Mouse (Mus musculus) Muller cell, postnatal 12 days (primary cell): ENCODE measurements around the gene Morc4.

Source experiments
- DNase-seq: peaks from one replicate; pipeline ENCODE4 v3.0.0-alpha.2; 2015; ENCODE audit errors: inconsistent ontology term

Gene Morc4

GRCm38 (mm10) chrX:139870938-139871791 lies at the start of gene Morc4:
Gene Morc4 (minus strand): TSS chrX:139871677.
- peak; percentile 79 for DNase-seq

- DNase-seq = no peak
Observed at GRCm38 (mm10) chrX:139920572-139920971, 49.1 kb upstream of the Morc4 start.

DNA sequence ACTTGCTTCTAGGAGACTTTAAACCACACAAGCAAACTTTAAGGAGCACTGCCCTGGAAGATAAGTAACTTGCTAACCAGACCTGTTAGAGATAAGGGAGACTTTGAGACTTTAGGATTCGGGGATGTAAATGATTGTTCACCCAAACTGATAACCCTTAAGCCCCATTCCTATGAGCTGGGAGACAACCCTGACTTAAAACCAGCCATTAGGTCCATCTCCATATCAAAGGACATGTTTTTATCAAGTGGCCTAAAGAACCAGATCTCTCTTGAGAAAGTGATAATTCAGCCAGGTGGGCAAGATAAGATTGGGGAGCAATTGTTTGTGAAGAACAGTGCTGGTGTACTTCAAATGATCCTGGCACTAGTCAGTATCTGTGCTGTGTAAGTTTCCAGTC lies 19.9 kb upstream of the Morc4 start:
- DNase-seq = no peak

GRCm38 (mm10) chrX:139883221-139883620 lies 11.7 kb upstream of the Morc4 start:
- no peak for DNase-seq

DNA sequence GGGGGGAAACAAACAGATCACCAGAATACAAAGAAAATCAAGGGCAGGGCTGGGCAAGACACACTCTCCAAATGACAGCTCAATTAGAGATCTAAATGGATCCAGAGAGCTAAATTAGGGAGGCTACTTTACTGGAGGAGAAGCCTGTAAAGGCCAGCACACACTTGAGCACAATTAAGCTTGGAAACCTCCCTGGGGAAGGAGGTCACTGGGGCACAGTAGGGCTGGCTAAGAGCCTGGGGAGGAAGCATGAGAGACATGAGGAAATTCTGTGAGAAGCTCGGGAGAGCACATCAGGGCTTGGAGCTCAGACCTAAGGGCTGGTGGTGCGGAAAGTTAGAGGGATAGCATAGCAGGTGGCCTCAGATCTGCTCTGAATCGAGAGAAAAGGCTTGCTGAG lies 6.5 kb upstream of the Morc4 start:
- peak; percentile 65 for DNase-seq

DNA sequence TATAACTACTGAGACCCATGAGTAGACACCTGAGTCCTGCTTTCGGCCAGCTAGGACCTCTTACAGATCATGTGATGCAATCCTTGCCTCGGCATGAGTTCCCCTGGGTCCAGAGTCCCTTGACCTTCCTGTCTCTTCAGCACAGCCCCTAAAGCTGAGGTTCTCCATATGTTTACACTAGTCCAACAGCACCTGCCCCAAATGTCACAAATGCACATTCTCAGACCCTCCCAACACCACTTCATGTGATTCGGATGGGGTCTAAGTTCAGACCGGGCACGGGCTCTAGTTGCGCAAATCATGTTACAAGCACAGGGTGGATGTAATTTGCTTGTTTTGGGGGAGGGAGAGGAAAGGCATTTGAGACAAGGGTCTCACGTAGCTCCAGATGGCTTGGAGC lies 5.6 kb upstream of the Morc4 start:
- DNase-seq = no peak

GRCm38 (mm10) chrX:139870300-139870711 lies 1.2 kb downstream of the Morc4 start:
- peak; percentile 18 for DNase-seq

DNA sequence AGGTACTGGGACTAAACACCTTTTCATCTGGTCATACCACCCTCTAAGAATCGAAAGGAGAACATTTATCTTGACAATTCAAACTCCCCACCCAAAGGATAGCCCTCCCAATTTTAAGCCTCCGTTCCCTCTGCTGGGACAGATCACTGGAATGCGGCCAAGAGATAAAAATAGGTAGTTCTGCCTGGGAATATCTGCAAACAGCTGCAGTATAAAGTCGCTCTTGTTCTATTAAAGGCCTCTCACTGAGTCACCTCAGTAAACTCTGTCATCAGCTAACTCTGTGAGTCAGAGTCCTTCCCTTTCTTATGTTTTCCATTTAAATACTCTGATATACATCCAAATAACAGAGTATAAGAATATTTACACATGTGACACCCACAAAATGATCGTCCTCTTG lies 12.1 kb downstream of the Morc4 start:
- no peak for DNase-seq

DNA sequence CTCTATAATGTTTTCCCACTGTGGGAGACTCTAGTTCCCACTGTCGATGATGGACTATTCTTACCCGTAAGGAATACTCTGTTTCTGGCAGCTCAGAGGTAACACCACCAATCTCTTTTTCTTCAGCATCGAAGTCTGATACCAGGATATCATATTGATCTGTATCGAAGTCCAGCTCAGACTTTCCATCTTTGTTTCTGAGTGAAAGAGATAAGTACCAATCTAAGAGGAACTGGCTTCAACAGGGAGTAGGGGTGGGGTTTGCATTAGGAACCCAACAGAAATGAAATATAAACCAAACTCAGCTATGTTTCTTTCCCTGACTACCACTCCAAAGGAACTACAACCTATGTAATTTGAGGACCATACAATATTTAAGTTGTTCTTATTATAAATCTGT lies 16.7 kb downstream of the Morc4 start:
- no peak for DNase-seq

DNA sequence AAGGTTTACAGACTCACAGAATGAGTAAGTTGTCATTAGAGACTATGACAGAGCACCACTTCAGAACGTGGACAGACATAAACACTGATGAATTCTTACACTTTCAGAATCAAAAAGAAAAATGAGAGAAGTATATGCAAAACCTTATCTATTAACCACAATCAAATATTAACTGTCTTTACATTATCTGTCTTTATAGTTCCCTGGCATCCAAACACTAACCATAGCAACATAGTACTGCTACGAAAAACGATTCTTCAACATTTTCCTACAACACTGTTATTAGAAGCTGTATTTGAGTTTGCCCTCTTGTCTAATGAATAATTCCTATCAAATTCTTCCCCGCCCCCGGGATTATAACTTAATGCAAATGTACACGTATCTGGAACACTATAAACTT lies 30.4 kb downstream of the Morc4 start:
- DNase-seq = no peak

DNA sequence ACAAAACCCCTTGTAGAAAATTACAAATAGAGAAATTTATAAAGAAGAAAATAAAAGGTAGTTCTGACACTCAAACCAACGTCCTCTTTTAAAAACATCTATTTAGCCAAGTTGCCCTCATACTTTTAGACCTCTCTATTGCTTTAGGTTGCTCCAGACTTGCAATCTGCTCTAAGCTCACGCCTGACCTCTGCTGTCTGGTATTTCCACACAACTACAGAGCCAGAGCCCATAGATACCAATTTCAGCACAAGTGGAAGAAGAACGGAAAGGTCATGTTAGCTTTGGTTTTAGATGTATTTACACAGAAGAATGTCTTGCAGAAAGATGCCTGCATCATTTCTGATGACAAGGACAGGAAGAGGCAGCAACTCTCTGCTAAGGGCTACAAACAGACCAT lies 32.4 kb downstream of the Morc4 start:
- no peak for DNase-seq

GRCm38 (mm10) chrX:139832464-139832863 lies 39.0 kb downstream of the Morc4 start:
- DNase-seq = peak; percentile 58

DNA sequence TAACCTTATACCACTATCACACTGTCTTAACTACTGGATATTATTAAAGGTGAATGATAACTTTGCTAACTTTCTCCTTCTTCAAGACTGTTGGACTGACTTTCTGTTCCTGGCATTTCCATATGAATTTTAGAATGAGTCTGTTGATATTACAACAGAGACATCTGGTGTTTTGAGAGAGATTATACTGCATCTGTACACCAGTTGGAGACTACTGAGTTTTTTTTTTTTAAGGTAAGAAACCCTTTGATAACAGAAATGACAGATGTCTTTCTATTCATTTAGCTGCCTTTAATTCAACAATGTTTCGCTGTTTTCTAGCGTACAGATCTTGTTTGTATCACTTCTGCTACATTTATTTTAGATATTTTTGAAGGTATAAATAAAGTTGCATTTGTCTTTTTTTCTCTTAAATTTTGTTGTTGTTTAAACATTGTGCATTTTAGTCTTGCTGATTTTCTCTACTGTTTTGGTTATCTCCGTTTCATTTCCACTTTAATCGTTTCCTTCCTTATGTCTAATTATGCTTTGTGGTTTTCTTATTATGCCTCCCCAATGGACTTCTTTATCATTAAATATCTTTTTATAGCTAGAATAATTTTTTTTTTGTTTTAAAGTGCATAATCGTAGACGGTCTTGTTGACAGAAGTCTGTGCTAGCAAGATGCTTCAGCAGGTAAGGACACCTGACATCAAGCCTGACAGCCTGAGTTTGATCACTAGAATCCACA lies 42.9 kb downstream of the Morc4 start:
- DNase-seq = no peak

DNA sequence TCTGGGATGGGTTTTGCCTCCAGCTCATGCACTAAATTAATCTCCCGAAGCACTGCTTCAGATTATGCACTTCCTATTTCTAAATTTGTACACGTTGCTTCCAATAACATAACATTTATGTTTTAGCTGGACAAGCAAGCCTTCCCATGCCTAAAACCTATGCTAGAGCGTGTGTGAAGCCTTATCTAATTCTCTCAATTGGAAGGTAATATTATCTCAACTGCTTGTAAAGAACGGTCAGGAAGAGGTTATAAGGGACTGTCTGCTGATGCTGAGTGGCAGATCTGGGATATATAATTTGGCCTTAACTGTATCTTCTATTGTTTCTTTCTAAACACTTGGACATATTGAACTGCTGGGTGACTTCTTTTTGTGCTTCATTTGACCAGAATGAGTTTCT lies 44.6 kb downstream of the Morc4 start:
- no peak for DNase-seq

GRCm38 (mm10) chrX:139825402-139825801 lies 46.1 kb downstream of the Morc4 start:
- DNase-seq = no peak

DNA sequence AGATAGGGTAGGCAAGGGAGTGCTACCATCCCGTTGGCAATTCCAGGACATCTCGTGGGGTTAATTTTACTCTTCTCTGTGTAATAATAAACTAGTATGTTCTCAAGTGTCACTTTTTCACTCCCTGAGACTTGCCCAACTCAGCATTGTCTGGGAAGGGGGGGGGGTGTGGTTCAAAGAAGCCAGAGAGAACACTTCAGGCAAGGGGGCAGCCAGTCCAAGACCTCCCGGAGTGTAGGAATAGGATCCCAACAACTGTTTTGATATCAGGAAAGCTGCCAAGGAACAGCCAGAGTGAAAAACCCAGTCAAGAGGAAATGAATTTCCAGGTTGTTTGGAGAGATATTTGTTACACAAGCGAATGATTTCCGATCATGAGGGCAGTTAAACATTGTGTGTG lies 56.3 kb downstream of the Morc4 start:
- no peak for DNase-seq

DNA sequence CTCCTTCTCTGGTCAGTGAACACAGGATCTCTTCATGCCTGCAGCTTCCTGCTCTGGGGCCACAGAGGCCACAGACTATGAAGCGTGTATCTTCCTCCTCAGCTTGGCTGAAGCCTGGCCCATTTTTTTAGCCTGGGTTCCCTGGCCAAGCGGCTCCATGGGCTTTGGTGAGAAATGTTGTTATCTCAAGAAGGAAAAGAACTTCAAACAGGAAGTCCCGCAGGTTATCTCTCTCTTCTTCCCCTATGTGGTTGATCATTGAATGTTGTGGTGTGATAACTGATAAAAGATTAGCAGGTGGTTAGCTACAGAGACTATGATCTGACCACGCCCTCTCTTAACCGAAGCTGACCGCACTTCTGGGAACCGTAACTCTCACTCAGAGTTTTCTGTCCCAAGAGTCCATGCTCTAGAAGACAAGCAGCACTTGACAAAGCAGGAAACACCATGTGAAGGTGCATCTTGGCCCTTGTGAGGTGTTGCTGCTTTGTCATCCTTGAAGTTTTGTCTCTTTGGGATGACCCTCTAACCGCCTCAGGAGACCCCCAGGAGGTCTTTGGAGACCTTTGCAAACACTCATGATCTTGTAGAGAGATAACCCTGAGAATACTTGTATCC lies 57.4 kb downstream of the Morc4 start:
- no peak for DNase-seq

DNA sequence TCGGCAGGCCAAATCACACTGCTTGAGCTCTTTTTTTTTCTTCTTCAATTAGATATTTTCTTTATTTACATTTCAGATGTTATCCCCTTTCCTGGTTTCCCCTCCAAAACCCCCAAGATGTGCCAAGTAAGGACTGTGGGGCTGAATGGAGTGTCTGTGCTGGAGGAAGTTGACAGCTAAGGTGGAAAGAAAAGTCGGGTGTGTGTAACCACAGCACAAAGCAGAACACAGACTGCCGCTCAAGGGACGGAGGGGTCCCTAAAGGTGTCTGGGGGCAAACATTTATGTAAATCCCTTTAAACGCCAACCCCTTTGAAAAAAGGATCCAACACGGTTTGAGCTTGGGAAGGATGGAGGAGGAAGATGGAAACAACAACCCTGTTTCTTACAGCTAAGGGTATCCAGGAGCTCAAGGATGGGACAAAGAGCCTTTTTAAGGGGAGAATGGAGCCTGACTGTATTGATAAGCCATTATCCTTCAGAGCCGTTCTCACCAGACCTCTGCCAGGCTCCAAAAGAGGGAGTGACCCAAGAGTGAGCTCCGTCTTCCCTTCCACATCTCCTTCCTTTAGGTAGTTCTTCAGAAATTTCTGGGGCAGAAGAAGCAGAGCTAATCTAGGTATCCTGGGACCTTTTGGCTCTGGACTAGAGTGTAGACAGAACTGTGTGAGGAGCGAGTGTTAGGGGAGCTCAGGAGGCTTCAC lies 58.0 kb downstream of the Morc4 start:
- no peak for DNase-seq

GRCm38 (mm10) chrX:139812636-139813298 lies 58.7 kb downstream of the Morc4 start:
- DNase-seq = no peak

DNA sequence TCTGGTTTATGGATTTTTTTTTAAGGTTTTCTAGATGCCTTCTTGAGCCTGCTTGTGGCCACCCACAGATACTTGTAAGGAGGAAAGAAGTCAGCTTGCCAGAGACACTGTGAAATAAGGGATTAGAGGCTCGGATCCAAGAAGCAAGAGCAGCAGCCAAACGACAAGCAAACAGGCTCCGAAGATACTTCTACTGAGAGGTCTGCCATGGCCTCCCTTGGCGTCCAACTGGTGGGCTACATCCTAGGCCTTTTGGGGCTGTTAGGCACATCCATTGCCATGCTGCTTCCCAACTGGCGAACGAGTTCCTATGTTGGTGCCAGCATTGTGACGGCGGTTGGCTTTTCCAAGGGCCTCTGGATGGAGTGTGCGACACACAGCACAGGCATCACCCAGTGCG lies 63.0 kb downstream of the Morc4 start:
- DNase-seq = no peak

DNA sequence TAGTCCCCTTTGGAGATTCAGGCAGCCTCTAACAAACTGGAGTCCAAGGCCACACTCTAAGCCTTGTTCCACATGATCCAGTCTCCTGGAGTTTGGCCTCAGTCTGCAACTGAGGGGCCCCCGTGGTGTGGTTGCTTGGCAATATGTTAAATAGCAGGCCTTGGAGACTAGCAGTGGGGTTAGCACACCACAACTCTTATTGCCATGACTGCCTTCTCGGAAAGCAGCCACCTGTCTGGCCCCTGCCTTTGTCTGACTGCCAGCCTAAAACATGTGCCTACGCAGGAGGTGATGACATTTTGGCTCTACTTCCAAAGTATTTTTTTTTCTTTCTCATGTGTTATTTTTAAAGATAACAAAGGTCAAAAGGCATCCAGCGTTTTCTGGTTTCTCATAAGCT lies 63.4 kb downstream of the Morc4 start:
- DNase-seq = no peak

GRCm38 (mm10) chrX:139807391-139807790 lies 64.1 kb downstream of the Morc4 start:
- no peak for DNase-seq
